Mouse (Mus musculus) lung, adult 2 months (tissue): ENCODE results near the gene Kdm2b.

Experiments used
- CTCF ChIP-seq: fragments of 200-500 bp; IDR thresholded peaks from 2 replicates; pipeline ENCODE4 v1.5.1; 2011; ENCODE audit warnings: mild to moderate bottlenecking, low read length, control low read depth; ENCODE audit not compliant: insufficient read depth
- POLR2A ChIP-seq: fragments of 200-500 bp; IDR thresholded peaks from 2 replicates; pipeline ENCODE4 v1.6.1; 2011; ENCODE audit warnings: low read depth, mild to moderate bottlenecking, control low read depth, low read length, borderline replicate concordance; ENCODE audit errors: extremely low read depth

DNA sequence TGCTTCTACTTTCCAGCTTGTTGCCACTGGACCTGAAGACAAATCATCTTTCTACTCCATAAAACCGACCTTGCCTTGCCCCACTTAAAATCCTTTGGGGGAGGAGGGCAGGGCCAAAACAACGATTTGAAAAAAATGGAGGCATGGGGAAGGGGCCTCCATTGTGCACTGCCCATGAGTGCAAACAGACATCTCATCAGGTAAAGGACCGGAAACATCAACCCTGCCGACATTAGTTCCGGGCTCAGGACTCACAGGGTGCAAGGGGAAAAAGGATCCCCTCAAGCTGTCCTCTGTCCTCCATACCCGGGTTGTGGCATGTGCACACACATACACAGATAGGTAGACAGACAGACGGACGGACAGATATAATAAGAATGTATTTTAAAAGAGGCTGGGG lies 164.5 kb downstream of the Kdm2b start:
- TF ChIP-seq CTCF (no peak), POLR2A (no peak)
